Mouse (Mus musculus): ENCODE measurements at regions not wholly inside any gene's neighbourhood (a gene's known extent, or its start where the extent isn't known, plus 50 kb on each side); places are given as distances from the start of the nearest gene placed in this dataset.

DNA sequence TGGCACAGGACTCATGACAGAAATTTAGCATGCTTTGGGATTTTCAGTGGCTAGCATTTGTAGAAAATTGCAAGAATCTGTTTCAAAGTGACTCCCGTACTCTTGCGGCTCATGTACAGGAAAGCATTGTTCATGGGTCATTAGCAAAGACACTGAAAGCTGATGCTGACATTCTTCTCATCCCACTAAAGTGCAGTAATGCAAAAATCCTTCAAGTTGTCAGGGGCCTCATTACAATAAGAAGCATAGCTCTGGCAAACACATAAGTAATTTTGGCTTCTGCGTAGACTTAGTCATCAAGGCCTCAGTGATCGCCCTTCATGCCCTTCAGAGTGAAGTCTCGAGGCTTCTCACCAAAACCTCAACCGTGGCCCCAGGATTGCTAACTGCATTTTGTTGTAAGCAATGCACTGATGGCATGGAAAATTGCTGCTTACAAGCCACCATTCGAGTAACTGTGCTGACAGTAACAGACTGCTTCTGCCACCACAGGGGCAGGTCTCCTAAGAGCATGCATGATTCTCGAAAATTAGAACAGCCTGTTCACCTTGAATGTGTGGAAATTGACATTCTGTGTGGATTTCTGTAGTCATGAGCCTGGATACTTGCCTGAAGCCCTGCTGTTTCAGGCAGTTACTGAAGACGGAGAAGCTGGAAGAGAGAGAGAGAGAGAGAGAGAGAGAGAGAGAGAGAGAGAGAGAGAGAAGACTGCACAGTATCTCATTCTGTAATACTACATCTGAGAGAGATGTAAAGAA is 176.6 kb upstream of the C9orf72 start:
- no peaks in the 10 kb centered on the region for H3K36me3 ChIP-seq (ENCODE audit: control insufficient read depth, insufficient read depth)
- no peaks in the 10 kb centered on the region for H3K27me3 ChIP-seq (ENCODE audit: control insufficient read depth, insufficient read depth, insufficient read length)
- TF ChIP-seq E2F4 (IDR thresholded peaks at IDR 0.05; ENCODE audit: insufficient read depth) (no peak), REST (IDR thresholded peaks at IDR 0.05; ENCODE audit: insufficient read depth, insufficient read length) (no peak), MAX (IDR thresholded peaks at IDR 0.05; ENCODE audit: low read depth) (no peak), POLR2A (IDR thresholded peaks at IDR 0.05; ENCODE audit: insufficient read length, low read depth) (no peak), TCF3 (IDR thresholded peaks at IDR 0.05; ENCODE audit: insufficient read length, low read depth) (no peak), CEBPB (IDR thresholded peaks at IDR 0.05; ENCODE audit: insufficient read depth, poor library complexity, severe bottlenecking) (no peak), SRF (IDR thresholded peaks at IDR 0.05; ENCODE audit: control insufficient read depth, insufficient read length, low read depth) (no peak), POLR2AphosphoS2 (IDR thresholded peaks at IDR 0.05; ENCODE audit: insufficient read length, low read depth) (no peak), MYOD1 (IDR thresholded peaks at IDR 0.05; ENCODE audit: control insufficient read depth in 1 of 3, insufficient read length in 2 of 3, low read depth in 2 of 3) (no peak), USF1 (IDR thresholded peaks at IDR 0.05; ENCODE audit: low read depth) (no peak)
- no peak overlapping the region for H3ac ChIP-seq (ENCODE audit: control insufficient read depth, insufficient read length)
- no peaks in the 10 kb centered on the region for H3K79me2 ChIP-seq (ENCODE audit: control insufficient read depth, insufficient read depth)
- no peak overlapping the region for H3K4me2 ChIP-seq (ENCODE audit: low read depth)
- H3K4me3 ChIP-seq = no peak overlapping the region

GRCm38 (mm10) chr4:35401783-35402182 is 175.8 kb upstream of the C9orf72 start:
- TF ChIP-seq MAX (IDR thresholded peaks at IDR 0.05; ENCODE audit: low read depth) = no peak
- no peak for TF ChIP-seq REST (IDR thresholded peaks at IDR 0.05; ENCODE audit: insufficient read depth, insufficient read length)
- TF ChIP-seq POLR2AphosphoS2 (IDR thresholded peaks at IDR 0.05; ENCODE audit: insufficient read length, low read depth) = no peak
- no peak for TF ChIP-seq USF1 (IDR thresholded peaks at IDR 0.05; ENCODE audit: low read depth)
- TF ChIP-seq CEBPB (IDR thresholded peaks at IDR 0.05; ENCODE audit: insufficient read depth, poor library complexity, severe bottlenecking) = no peak
- TF ChIP-seq TCF3 (IDR thresholded peaks at IDR 0.05; ENCODE audit: insufficient read length, low read depth) = no peak
- no peak for TF ChIP-seq POLR2A (IDR thresholded peaks at IDR 0.05; ENCODE audit: insufficient read length, low read depth)
- TF ChIP-seq TCF12 (IDR thresholded peaks at IDR 0.05; ENCODE audit: insufficient read depth, poor library complexity, severe bottlenecking) = no peak
- no peak for TF ChIP-seq SRF (IDR thresholded peaks at IDR 0.05; ENCODE audit: control insufficient read depth, insufficient read length, low read depth)
- TF ChIP-seq E2F4 (IDR thresholded peaks at IDR 0.05; ENCODE audit: insufficient read depth) = no peak
- no peak for TF ChIP-seq MYOD1 (IDR thresholded peaks at IDR 0.05; ENCODE audit: control insufficient read depth in 1 of 3, insufficient read length in 2 of 3, low read depth in 2 of 3)
- Histone ChIP-seq H3K4me2 (ENCODE audit: low read depth) (no peak overlapping the region), H3ac (ENCODE audit: control insufficient read depth, insufficient read length) (no peak overlapping the region), H3K27me3 (ENCODE audit: control insufficient read depth, insufficient read depth, insufficient read length) (no peaks in the 10 kb centered on the region), H3K36me3 (ENCODE audit: control insufficient read depth, insufficient read depth) (no peaks in the 10 kb centered on the region), H3K4me3 (no peak overlapping the region), H3K79me2 (ENCODE audit: control insufficient read depth, insufficient read depth) (no peaks in the 10 kb centered on the region)

DNA sequence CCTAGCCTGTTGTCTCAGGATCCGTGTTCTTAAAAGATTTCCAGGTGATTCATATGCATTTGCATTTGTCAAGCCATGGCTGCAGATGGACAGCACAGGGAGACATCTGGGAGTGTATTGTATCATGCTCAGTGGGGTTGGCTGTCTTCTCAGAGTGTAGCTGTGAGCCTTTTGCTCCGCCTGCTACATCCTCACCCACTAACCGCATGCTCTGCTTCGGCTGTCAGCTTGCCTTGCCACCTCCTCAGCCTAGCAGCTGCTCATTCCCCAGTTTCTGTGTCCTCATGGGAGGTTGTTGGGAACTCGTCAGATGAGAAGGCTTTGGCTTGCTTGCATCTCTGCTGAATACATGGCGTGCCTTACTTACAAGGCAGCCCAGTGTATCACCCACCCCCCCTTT is 174.5 kb upstream of the C9orf72 start:
- Histone ChIP-seq H3K4me3 (no peak overlapping the region), H3K36me3 (ENCODE audit: control insufficient read depth, insufficient read depth) (no peaks in the 10 kb centered on the region), H3K27me3 (ENCODE audit: control insufficient read depth, insufficient read depth, insufficient read length) (no peaks in the 10 kb centered on the region), H3K79me2 (ENCODE audit: control insufficient read depth, insufficient read depth) (no peaks in the 10 kb centered on the region), H3ac (ENCODE audit: control insufficient read depth, insufficient read length) (no peak overlapping the region), H3K4me2 (ENCODE audit: low read depth) (no peak overlapping the region)
- TF ChIP-seq MYOD1 (IDR thresholded peaks at IDR 0.05; ENCODE audit: control insufficient read depth in 1 of 3, insufficient read length in 2 of 3, low read depth in 2 of 3) = no peak
- TF ChIP-seq MYOG (IDR thresholded peaks at IDR 0.05; ENCODE audit: control insufficient read depth in 1 of 3, insufficient read depth in 1 of 3, insufficient read length in 2 of 3, low read depth in 2 of 3) = no peak
- no peak for TF ChIP-seq E2F4 (IDR thresholded peaks at IDR 0.05; ENCODE audit: insufficient read depth)
- TF ChIP-seq SRF (IDR thresholded peaks at IDR 0.05; ENCODE audit: control insufficient read depth, insufficient read length, low read depth) = no peak
- no peak for TF ChIP-seq POLR2A (IDR thresholded peaks at IDR 0.05; ENCODE audit: insufficient read length, low read depth)
- no peak for TF ChIP-seq POLR2AphosphoS2 (IDR thresholded peaks at IDR 0.05; ENCODE audit: insufficient read length, low read depth)
- no peak for TF ChIP-seq USF1 (IDR thresholded peaks at IDR 0.05; ENCODE audit: low read depth)
- TF ChIP-seq MAX (IDR thresholded peaks at IDR 0.05; ENCODE audit: low read depth) = no peak

DNA sequence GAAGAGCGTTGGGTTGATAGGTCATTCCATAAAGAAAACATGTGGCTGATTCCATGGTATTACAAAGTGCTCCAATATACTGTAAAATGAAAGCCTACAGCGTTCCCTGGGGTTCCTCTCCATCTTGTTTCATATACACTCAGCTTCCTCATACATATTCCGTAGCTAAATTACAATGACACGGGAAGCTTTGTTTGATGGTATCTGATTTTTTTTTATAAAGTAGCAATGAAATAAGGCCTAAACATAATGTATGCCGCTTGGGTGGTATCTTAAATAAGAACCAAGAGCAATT is 169.6 kb upstream of the C9orf72 start:
- no peaks in the 10 kb centered on the region for H3K79me2 ChIP-seq (ENCODE audit: control insufficient read depth, insufficient read depth)
- no peak overlapping the region for H3K4me3 ChIP-seq
- H3K36me3 ChIP-seq (ENCODE audit: control insufficient read depth, insufficient read depth) = no peaks in the 10 kb centered on the region
- no peak overlapping the region for H3ac ChIP-seq (ENCODE audit: control insufficient read depth, insufficient read length)
- TF ChIP-seq CEBPB (IDR thresholded peaks at IDR 0.05; ENCODE audit: insufficient read depth, poor library complexity, severe bottlenecking) (no peak), REST (IDR thresholded peaks at IDR 0.05; ENCODE audit: insufficient read depth, insufficient read length) (no peak), POLR2A (IDR thresholded peaks at IDR 0.05; ENCODE audit: insufficient read length, low read depth) (no peak), USF1 (IDR thresholded peaks at IDR 0.05; ENCODE audit: low read depth) (no peak), TCF12 (IDR thresholded peaks at IDR 0.05; ENCODE audit: insufficient read depth, poor library complexity, severe bottlenecking) (no peak), E2F4 (IDR thresholded peaks at IDR 0.05; ENCODE audit: insufficient read depth) (no peak), SRF (IDR thresholded peaks at IDR 0.05; ENCODE audit: control insufficient read depth, insufficient read length, low read depth) (no peak), TCF3 (IDR thresholded peaks at IDR 0.05; ENCODE audit: insufficient read length, low read depth) (no peak), POLR2AphosphoS2 (IDR thresholded peaks at IDR 0.05; ENCODE audit: insufficient read length, low read depth) (no peak), MYOD1 (IDR thresholded peaks at IDR 0.05; ENCODE audit: control insufficient read depth in 1 of 3, insufficient read length in 2 of 3, low read depth in 2 of 3) (no peak), MAX (IDR thresholded peaks at IDR 0.05; ENCODE audit: low read depth) (no peak), MYOG (IDR thresholded peaks at IDR 0.05; ENCODE audit: control insufficient read depth in 1 of 3, insufficient read depth in 1 of 3, insufficient read length in 2 of 3, low read depth in 2 of 3) (no peak)
- no peaks in the 10 kb centered on the region for H3K27me3 ChIP-seq (ENCODE audit: control insufficient read depth, insufficient read depth, insufficient read length)
- H3K4me2 ChIP-seq (ENCODE audit: low read depth) = no peak overlapping the region

All from myocyte (in vitro differentiated cells).